Mouse (Mus musculus): ENCODE measurements around the gene Arhgef26. TPM values are rescaled to one million over a fixed set of nuclear protein-coding genes. Genes with fewer than 3 reads are reported as not detected.

Arhgef26 gene
- total RNA-seq, 2 experiments from 2014 or later = not detected

Other genes with a start within 250 kb of the Arhgef26 start
- 17.3 and 19.2 TPM in 2 replicates for gene Dhx36, start 168.7 kb downstream of the Arhgef26 start, total RNA-seq (2015; ENCODE audit: low replicate concordance)
- 17.1 and 19.1 TPM in 2 replicates for gene Dhx36, start 168.7 kb downstream of the Arhgef26 start, total RNA-seq (2017; ENCODE audit: low replicate concordance)

All from erythroblast, adult 5-6 weeks (primary cell).